Mouse (Mus musculus) cerebellum, postnatal 25 days (tissue): ENCODE results near the gene Lrba.

Source experiments
- DNase-seq, 2 experiments: peaks; one replicate each; pipeline ENCODE4 v3.0.0; 2021; ENCODE audit warnings: mixed read lengths in 2 of 2

Gene Lrba

GRCm38 (mm10) chr3:86522880-86523505 is 298.5 kb downstream of the Lrba start:
- DNase-seq, result no peak

GRCm38 (mm10) chr3:86531531-86532269 is 307.2 kb downstream of the Lrba start:
- no peak for DNase-seq

GRCm38 (mm10) chr3:86536751-86537150 is 312.3 kb downstream of the Lrba start:
- no peak for DNase-seq

- DNase-seq, result peak in 1 of 2 experiments; percentile 12
Observed at GRCm38 (mm10) chr3:86538645-86539554, 314.4 kb downstream of the Lrba start.

- DNase-seq, result peak in 1 of 2 experiments; percentile 15
Observed at GRCm38 (mm10) chr3:86539555-86540168, 315.2 kb downstream of the Lrba start.

GRCm38 (mm10) chr3:86541074-86541614 is 316.7 kb downstream of the Lrba start:
- DNase-seq, result no peak

GRCm38 (mm10) chr3:86541863-86542397 is 317.4 kb downstream of the Lrba start:
- no peak for DNase-seq

- peak in 1 of 2 experiments; percentile 55 for DNase-seq
Observed at GRCm38 (mm10) chr3:86544785-86545184, 320.3 kb downstream of the Lrba start.

GRCm38 (mm10) chr3:86545945-86546344 is 321.5 kb downstream of the Lrba start:
- DNase-seq, result no peak

GRCm38 (mm10) chr3:86546471-86547250 is 322.2 kb downstream of the Lrba start:
- DNase-seq, result peak; percentile 72 to 77

GRCm38 (mm10) chr3:86547251-86547791 is 322.8 kb downstream of the Lrba start:
- DNase-seq, result peak in 1 of 2 experiments; percentile 52

GRCm38 (mm10) chr3:86548091-86549015 is 323.9 kb downstream of the Lrba start, which contains the start of gene Mab21l2:
Gene Mab21l2, minus strand, starts transcription at chr3:86548629.
- DNase-seq, result peak; percentile 45 to 59

- peak in 1 of 2 experiments; percentile 15 for DNase-seq
Observed at GRCm38 (mm10) chr3:86550301-86551010, 326.0 kb downstream of the Lrba start.

GRCm38 (mm10) chr3:86551011-86551728 is 326.7 kb downstream of the Lrba start:
- no peak for DNase-seq

GRCm38 (mm10) chr3:86552170-86552569 is 327.7 kb downstream of the Lrba start:
- no peak for DNase-seq

- no peak for DNase-seq
Observed at GRCm38 (mm10) chr3:86558976-86559375, 334.5 kb downstream of the Lrba start.

GRCm38 (mm10) chr3:86559635-86560034 is 335.2 kb downstream of the Lrba start:
- no peak for DNase-seq

- DNase-seq, result no peak
Observed at GRCm38 (mm10) chr3:86560281-86561022, 336.0 kb downstream of the Lrba start.
